Mouse (Mus musculus) cerebellum, adult 2 months (tissue): Measurements from ENCODE around the gene Glyr1.

Experiments used
- CTCF ChIP-seq: fragments of 200-500 bp; IDR thresholded peaks from 2 replicates; pipeline ENCODE4 v1.5.1; 2011; ENCODE audit warnings: low read depth, mild to moderate bottlenecking, control low read depth, low read length, moderate library complexity, borderline replicate concordance; ENCODE audit not compliant: insufficient read depth
- POLR2A ChIP-seq: fragments of 200-500 bp; IDR thresholded peaks from 2 replicates; pipeline ENCODE4 v1.6.1; 2011; ENCODE audit warnings: low read length, control low read depth, borderline replicate concordance; ENCODE audit not compliant: insufficient read depth

- no peak for TF ChIP-seq CTCF
- TF ChIP-seq POLR2A: no peak
Measured at GRCm38 (mm10) chr16:4998984-4999383, 50.7 kb downstream of the Glyr1 start.
